Comparison of ENCODE assay signal across 9 mouse cellular contexts in the genomic region with DNA sequence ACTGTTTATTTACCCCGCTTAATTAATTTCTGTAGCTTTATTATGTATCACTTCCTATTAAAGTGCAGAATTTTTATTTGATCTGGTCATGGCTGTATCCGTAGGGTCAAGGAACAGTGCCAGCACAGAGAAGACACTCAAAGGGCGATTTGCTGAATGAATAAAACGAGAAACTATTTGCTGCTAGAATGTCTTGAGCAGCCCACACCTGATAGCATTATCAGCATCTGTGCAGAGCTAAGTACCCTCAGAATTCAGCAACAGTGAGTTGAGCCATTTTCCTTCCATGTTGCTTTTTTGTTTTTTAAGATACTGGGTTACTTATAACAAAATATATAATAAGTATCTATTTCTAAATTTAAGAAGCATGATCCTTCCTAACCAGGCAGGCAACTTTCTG. TPM values are rescaled to one million over a fixed set of nuclear protein-coding genes. Genes with fewer than 3 reads are reported as not detected.
A peak's percentile ranks its signal among the peaks of the same experiment; 100 is the strongest.
DNase-seq lines count a peak whose midpoint lies in the region; ATAC-seq lines count a peak whose summit lies in the region.
"Had no signal": no experiment of that assay in that cellular context is flagged by ENCODE, and none has a peak within 500 bp of the region (broad histone marks: within the 10 kb centered on the region; RNA-seq: fewer than 3 reads in every experiment).

No protein-coding gene starts in this region.

- H3K36me3 ChIP-seq in lung, embryonic 15.5 days = no peaks in the 10 kb centered on the region
- H3K36me3 ChIP-seq in forebrain, embryonic 10.5 days (replicated peaks) = peaks cover 2% of the 10 kb centered on the region
- peaks cover 1% of the 10 kb centered on the region; the same call in 1 of the 2 replicates for H3K36me3 ChIP-seq in limb, embryonic 12.5 days
- H3K36me3 ChIP-seq in stomach, embryonic 14.5 days (ENCODE audit: control insufficient read depth, insufficient read depth, low read length) = peaks cover 6% of the 10 kb centered on the region; the same call in 1 of the 2 replicates

- H3K27me3 ChIP-seq in lung, embryonic 15.5 days = no peaks in the 10 kb centered on the region
- no peaks in the 10 kb centered on the region for H3K27me3 ChIP-seq in forebrain, embryonic 10.5 days (ENCODE audit: poor library complexity, severe bottlenecking)
- H3K27me3 ChIP-seq in limb, embryonic 12.5 days = no peaks in the 10 kb centered on the region
- H3K27me3 ChIP-seq in stomach, embryonic 14.5 days (ENCODE audit: control insufficient read depth, insufficient read depth, low read length) = no peaks in the 10 kb centered on the region

- peak overlapping the region; percentile 83; the same call in 1 of the 2 replicates for H3K4me3 ChIP-seq in lung, embryonic 15.5 days
- H3K4me3 ChIP-seq in forebrain, embryonic 10.5 days = peak overlapping the region; percentile 82
- peak overlapping the region; percentile 81; the same call in 1 of the 2 replicates for H3K4me3 ChIP-seq in limb, embryonic 12.5 days (replicated peaks)
- peak overlapping the region; percentile 67; the same call in 1 of the 2 replicates for H3K4me3 ChIP-seq in stomach, embryonic 14.5 days (ENCODE audit: low read depth, low read length)

- no peak for DNase-seq in lung, adult 18-20 months
- DNase-seq in forebrain, embryonic 10.5 days (ENCODE audit: extremely low spot score, low spot score) = no peak
- DNase-seq in adipocyte (ENCODE audit: low spot score) = no peak
- no peak for DNase-seq in spleen, adult 12 weeks (ENCODE audit: low spot score)
- DNase-seq: thymus, postnatal 14 days had no signal

- no peak overlapping the region for H3K9ac ChIP-seq in lung, embryonic 15.5 days
- peak overlapping the region; percentile 27; the same call in 1 of the 2 replicates for H3K9ac ChIP-seq in limb, embryonic 12.5 days (replicated peaks)
- H3K9ac ChIP-seq in stomach, embryonic 14.5 days (replicated peaks; ENCODE audit: low read depth, low read length) = no peak overlapping the region

- H3K9me3 ChIP-seq in lung, embryonic 15.5 days = no peaks in the 10 kb centered on the region
- H3K9me3 ChIP-seq in forebrain, embryonic 10.5 days = no peaks in the 10 kb centered on the region
- no peaks in the 10 kb centered on the region; the same call in 1 of the 2 replicates for H3K9me3 ChIP-seq in limb, embryonic 12.5 days
- no peaks in the 10 kb centered on the region; the same call in 1 of the 2 replicates for H3K9me3 ChIP-seq in stomach, embryonic 14.5 days (ENCODE audit: control insufficient read depth, low read depth, low read length)

- 78% methylated on average over 4 of the region's 4 CpGs for whole genome bisulfite sequencing in lung, embryonic 15.5 days
- 93% methylated on average over 4 of the region's 4 CpGs for WGBS in forebrain, embryonic 10.5 days
- WGBS in limb, embryonic 12.5 days = 92% methylated on average over 4 of the region's 4 CpGs
- WGBS in stomach, embryonic 14.5 days = 89% methylated on average over 4 of the region's 4 CpGs

- H3K4me2 ChIP-seq in lung, embryonic 15.5 days = peak overlapping the region; percentile 64
- H3K4me2 ChIP-seq in limb, embryonic 12.5 days = peak overlapping the region; percentile 72
- peak overlapping the region; percentile 50 for H3K4me2 ChIP-seq in stomach, embryonic 14.5 days (replicated peaks; ENCODE audit: low read depth, low read length)

- ATAC-seq in lung, embryonic 15.5 days (ENCODE audit: borderline replicate concordance, extremely low read depth, low FRiP score, low TSS enrichment) = no peak
- no peak for ATAC-seq in limb, embryonic 12.5 days (ENCODE audit: insufficient number of reproducible peaks, insufficient read depth, low FRiP score, low TSS enrichment, low read depth)
- no peak for ATAC-seq in stomach, embryonic 14.5 days (ENCODE audit: insufficient number of reproducible peaks, insufficient read depth, low FRiP score, low read depth)
- no peak for ATAC-seq in megakaryocyte progenitor cell, adult 5-6 weeks (replicated peaks; ENCODE audit: poor library complexity)

- H3K27ac ChIP-seq in lung, embryonic 15.5 days = no peak overlapping the region
- H3K27ac ChIP-seq in forebrain, embryonic 10.5 days = no peak overlapping the region; the same call in 1 of the 2 replicates
- H3K27ac ChIP-seq in limb, embryonic 12.5 days = no peak overlapping the region
- no peak overlapping the region for H3K27ac ChIP-seq in stomach, embryonic 14.5 days (ENCODE audit: low read length)

- H3K4me1 ChIP-seq in lung, embryonic 15.5 days = peaks cover 13% of the 10 kb centered on the region; the same call in 1 of the 2 replicates
- H3K4me1 ChIP-seq in forebrain, embryonic 10.5 days = peaks cover 24% of the 10 kb centered on the region
- H3K4me1 ChIP-seq in limb, embryonic 12.5 days (replicated peaks) = peaks cover 14% of the 10 kb centered on the region
- H3K4me1 ChIP-seq in stomach, embryonic 14.5 days (ENCODE audit: control insufficient read depth, insufficient read depth, low read length) = 0 out of 2 replicates have a peak, but pooled peaks cover 7% of the 10 kb centered on the region

RNA-seq across cellular contexts. Expression of gene Dguok, which starts 1.2 kb away (rescaled TPM):
- 78.5 and 80.3 TPM in 2 replicates for polyA plus RNA-seq in lung, embryonic 15.5 days (2015; fragmentation: Nextera tagmentation; extraction: Ambion mirVana)
- 62.3 and 63.6 TPM in 2 replicates for polyA plus RNA-seq in forebrain, embryonic 10.5 days (2016; fragmentation: Nextera tagmentation; extraction: Ambion mirVana)
- 77.8 and 82.5 TPM in 2 replicates for polyA plus RNA-seq in limb, embryonic 12.5 days (2016; fragmentation: Nextera tagmentation; extraction: Ambion mirVana)
- polyA plus RNA-seq in stomach, embryonic 14.5 days (2014; fragmentation: Nextera tagmentation; extraction: Ambion mirVana) = 81.3 and 95.0 TPM in 2 replicates
- total RNA-seq in megakaryocyte progenitor cell, adult 5-6 weeks (2015) = 40.2 and 51.7 TPM in 2 replicates
- total RNA-seq in megakaryocyte progenitor cell, adult 5-6 weeks (2017) = 34.3 and 35.3 TPM in 2 replicates

RNA-seq across cellular contexts. Expression of gene Actg2, which starts 30.5 kb away (rescaled TPM):
- polyA plus RNA-seq in lung, embryonic 15.5 days (2015; fragmentation: Nextera tagmentation; extraction: Ambion mirVana) = 172 and 210 TPM in 2 replicates
- 0.12 and 0.26 TPM in 2 replicates for polyA plus RNA-seq in forebrain, embryonic 10.5 days (2016; fragmentation: Nextera tagmentation; extraction: Ambion mirVana)
- polyA plus RNA-seq in limb, embryonic 12.5 days (2016; fragmentation: Nextera tagmentation; extraction: Ambion mirVana) = 1.2 and 1.4 TPM in 2 replicates
- 1,372 and 1,469 TPM in 2 replicates for polyA plus RNA-seq in stomach, embryonic 14.5 days (2014; fragmentation: Nextera tagmentation; extraction: Ambion mirVana)
- not detected in 2 replicates for total RNA-seq in megakaryocyte progenitor cell, adult 5-6 weeks (2015)
- total RNA-seq in megakaryocyte progenitor cell, adult 5-6 weeks (2017) = not detected in 2 replicates

RNA-seq across cellular contexts. Expression of gene Tet3, which starts 46.7 kb away (rescaled TPM):
- polyA plus RNA-seq in lung, embryonic 15.5 days (2015; fragmentation: Nextera tagmentation; extraction: Ambion mirVana) = 36.1 and 37.1 TPM in 2 replicates
- 37.3 and 38.3 TPM in 2 replicates for polyA plus RNA-seq in forebrain, embryonic 10.5 days (2016; fragmentation: Nextera tagmentation; extraction: Ambion mirVana)
- 36.0 and 38.6 TPM in 2 replicates for polyA plus RNA-seq in limb, embryonic 12.5 days (2016; fragmentation: Nextera tagmentation; extraction: Ambion mirVana)
- 43.7 and 49.2 TPM in 2 replicates for polyA plus RNA-seq in stomach, embryonic 14.5 days (2014; fragmentation: Nextera tagmentation; extraction: Ambion mirVana)
- total RNA-seq in megakaryocyte progenitor cell, adult 5-6 weeks (2015) = 27.9 and 29.6 TPM in 2 replicates
- 12.2 and 14.5 TPM in 2 replicates for total RNA-seq in megakaryocyte progenitor cell, adult 5-6 weeks (2017)

Comparison
In these comparisons a context has a peak if more than half of its experiments do, and no peak if none do; other contexts are left out.
1. RNA of gene Actg2, which starts 30.5 kb away (polyA plus RNA-seq): 1,372 to 1,469 TPM in stomach, embryonic 14.5 days and 172 to 210 TPM in lung, embryonic 15.5 days; 1.2 to 1.4 TPM in limb, embryonic 12.5 days and 0.12 to 0.26 TPM in forebrain, embryonic 10.5 days; every median in the first group is over 10 times any median in the second.
2. Peak in every context shown above with its lines, with median percentiles within 50 percentile points of each other: H3K4me2 ChIP-seq and H3K4me3 ChIP-seq.